In the genomic region with DNA sequence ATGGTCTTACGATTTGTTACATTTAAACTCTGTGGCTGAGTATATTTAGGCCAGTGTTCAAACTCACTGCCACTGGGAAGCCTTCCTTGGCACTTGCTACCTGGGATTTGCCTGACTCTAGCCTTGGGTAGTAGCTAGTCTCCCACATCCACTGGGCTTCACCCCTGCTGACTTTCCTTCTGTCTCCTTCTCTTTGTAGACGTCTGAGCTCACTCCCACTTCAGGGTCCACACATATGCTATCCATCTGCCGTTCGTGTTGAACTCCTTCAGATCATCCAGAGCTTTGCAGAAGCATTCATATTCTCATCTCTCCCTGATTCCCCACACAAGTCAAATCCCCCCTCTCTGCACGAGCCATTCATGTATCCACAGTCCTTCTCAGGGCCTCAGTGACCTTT, we compare ENCODE assay signal across 19 mouse cellular contexts. TPM values are rescaled to one million over a fixed set of nuclear protein-coding genes. Genes with fewer than 3 reads are reported as not detected.
A peak's percentile ranks its signal among the peaks of the same experiment; 100 is the strongest.
DNase-seq lines count a peak whose midpoint lies in the region.
"Had no signal": no experiment of that assay in that cellular context is flagged by ENCODE, and none has a peak within 500 bp of the region (broad histone marks: within the 10 kb centered on the region; RNA-seq: fewer than 3 reads in every experiment).

No protein-coding gene starts in this region.

- DNase-seq in heart, adult 11 months = peak; percentile 69
- no peak for DNase-seq in heart, adult 8-10 months (ENCODE audit: low spot score)
- peak; percentile 38 to 63 for DNase-seq in right cerebral cortex, postnatal 10 days (ENCODE audit: low spot score in 2 of 2)
- no peak for DNase-seq in right cerebral cortex, adult 18-20 months
- DNase-seq in cerebellum, adult 9-10 months = peak; percentile 94
- no peak for DNase-seq in embryonic facial prominence, embryonic 10.5 days (ENCODE audit: low spot score)
- no peak for DNase-seq in thymus, postnatal 4 days
- DNase-seq: adrenal gland, postnatal 14 days; gastrocnemius, postnatal 25 days; heart, postnatal 14 days; kidney, adult 11 months; kidney, postnatal 10 days; lung, embryonic 14.5 days; lung, postnatal 4 days; right cerebral cortex, postnatal 4 days had no signal

- H3K27me3 ChIP-seq in embryonic facial prominence, embryonic 10.5 days (replicated peaks; ENCODE audit: low read depth, poor library complexity, severe bottlenecking) = no peaks in the 10 kb centered on the region
- H3K27me3 ChIP-seq: hindbrain, embryonic 15.5 days had no signal

- H3K9me3 ChIP-seq in embryonic facial prominence, embryonic 10.5 days = no peaks in the 10 kb centered on the region
- H3K9me3 ChIP-seq: hindbrain, embryonic 15.5 days; limb, embryonic 10.5 days; midbrain, embryonic 10.5 days had no signal

- no peak overlapping the region for H3K27ac ChIP-seq in embryonic facial prominence, embryonic 10.5 days (replicated peaks)
- H3K27ac ChIP-seq: hindbrain, embryonic 15.5 days; limb, embryonic 10.5 days; midbrain, embryonic 10.5 days had no signal

- H3K36me3 ChIP-seq in embryonic facial prominence, embryonic 10.5 days (replicated peaks) = no peaks in the 10 kb centered on the region
- H3K36me3 ChIP-seq: hindbrain, embryonic 15.5 days; limb, embryonic 10.5 days; midbrain, embryonic 10.5 days had no signal

- 78% methylated on average over 5 of the region's 5 CpGs for WGBS in embryonic facial prominence, embryonic 10.5 days

- H3K4me3 ChIP-seq in embryonic facial prominence, embryonic 10.5 days = no peak overlapping the region
- H3K4me3 ChIP-seq: hindbrain, embryonic 15.5 days; limb, embryonic 10.5 days; midbrain, embryonic 10.5 days had no signal

- H3K4me1 ChIP-seq in embryonic facial prominence, embryonic 10.5 days = no peaks in the 10 kb centered on the region
- H3K4me1 ChIP-seq: hindbrain, embryonic 15.5 days; limb, embryonic 10.5 days; midbrain, embryonic 10.5 days had no signal

RNA-seq across cellular contexts. Expression of gene Aox1, which starts 15.8 kb away (rescaled TPM):
- total RNA-seq in heart, adult 8-10 months (2022) = 10 to 100 TPM; 12.9 to 16.6 (median 13.5) TPM
- 0.09 and 0.11 TPM in 2 replicates for polyA plus RNA-seq in embryonic facial prominence, embryonic 10.5 days (2016; fragmentation: Nextera tagmentation; extraction: Ambion mirVana)
- polyA plus RNA-seq: activated CD4-positive, CD25-positive, alpha-beta regulatory T cell, adult 4 months had no signal

RNA-seq across cellular contexts. Expression of gene Kctd18, which starts 26.8 kb away (rescaled TPM):
- total RNA-seq in heart, adult 8-10 months (2022) = 1 to 10 TPM; 5.8 to 8.4 (median 7.5) TPM
- polyA plus RNA-seq in embryonic facial prominence, embryonic 10.5 days (2016; fragmentation: Nextera tagmentation; extraction: Ambion mirVana) = 17.3 and 18.0 TPM in 2 replicates

RNA-seq across cellular contexts. Expression of gene Sgo2a, which starts 49.8 kb away (rescaled TPM):
- total RNA-seq in heart, adult 8-10 months (2022) = 1 to 10 TPM; 3.7 to 4.9 (median 4.3) TPM
- polyA plus RNA-seq in embryonic facial prominence, embryonic 10.5 days (2016; fragmentation: Nextera tagmentation; extraction: Ambion mirVana) = 20.9 and 22.4 TPM in 2 replicates

Comparison
In these comparisons a context has a peak if more than half of its experiments do, and no peak if none do; other contexts are left out.
1. DNase-seq: peak in heart, adult 11 months (single experiment), right cerebral cortex, postnatal 10 days (2 of 2) and cerebellum, adult 9-10 months (single experiment); none in heart, adult 8-10 months (single experiment), right cerebral cortex, adult 18-20 months (single experiment), embryonic facial prominence, embryonic 10.5 days (single experiment) and thymus, postnatal 4 days (single experiment).